Mouse (Mus musculus) brain, adult 10 weeks (tissue): ENCODE results near the gene Rps19bp1. TPM values are rescaled to one million over a fixed set of nuclear protein-coding genes. Genes with fewer than 3 reads are reported as not detected.

Source experiments
- polyA plus RNA-seq: library from polyadenylated mRNA; stranded (reverse); fragments of 350-450 nt; fragmentation: Illumina TruSeq; extraction: RNeasy Lipid Tissue Mini Kit (QIAGEN cat#74804); gene quantifications from one replicate; pipeline ENCODE4 v1.2.3, GENCODE M21; 2015; ENCODE audit warnings: low read depth, low replicate concordance

Gene Rps19bp1
- 46.0 TPM for polyA plus RNA-seq

DNA sequence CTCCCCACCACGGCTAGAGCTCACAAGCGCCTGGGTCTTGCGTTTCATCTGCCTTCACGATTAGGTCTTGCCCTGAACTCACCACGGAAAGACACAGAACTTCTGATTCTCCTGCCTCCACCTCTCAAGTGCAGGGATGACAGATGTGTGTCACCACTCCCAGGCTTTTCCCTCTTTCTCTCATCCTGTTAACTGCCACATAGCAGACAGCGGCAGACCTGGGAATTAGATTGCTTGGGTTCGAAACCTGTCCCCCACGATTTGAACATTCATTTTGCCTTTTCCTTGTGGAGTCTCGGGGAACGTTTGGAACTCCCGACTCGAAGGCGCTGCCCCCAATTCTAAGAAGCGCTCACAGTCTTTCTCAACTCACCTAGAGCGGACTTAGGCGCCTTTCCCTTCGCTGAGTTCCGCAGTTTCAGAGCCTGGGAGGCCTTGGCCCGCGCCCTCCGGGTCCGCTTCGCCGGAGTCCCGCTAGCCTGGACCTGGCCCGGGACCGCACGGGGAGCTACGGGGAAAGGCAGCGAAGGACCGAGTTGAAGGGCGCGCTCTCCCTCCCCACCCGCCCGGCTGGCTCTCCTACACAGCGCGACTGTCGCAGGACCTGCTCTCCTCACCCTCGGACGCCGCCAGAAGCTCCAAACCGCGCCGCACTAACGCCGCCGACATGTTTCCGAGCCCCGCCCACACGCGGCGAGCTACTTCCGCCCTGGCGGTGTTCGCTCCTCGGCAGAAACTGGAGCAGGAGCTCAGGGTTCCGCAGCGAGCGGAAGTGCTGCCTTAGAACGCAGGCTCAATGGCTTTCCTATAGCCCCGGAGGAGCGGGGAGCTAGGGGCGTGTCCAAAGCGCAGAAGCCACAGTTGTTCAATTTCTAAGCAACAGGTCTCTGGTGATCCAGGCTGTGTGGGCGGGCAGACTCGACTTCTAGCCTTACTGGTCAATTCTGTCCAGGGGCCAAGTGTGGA, at the start of gene Rps19bp1:
Gene Rps19bp1, minus strand, starts transcription at position 706 of the 966 bp plus-strand sequence.

DNA sequence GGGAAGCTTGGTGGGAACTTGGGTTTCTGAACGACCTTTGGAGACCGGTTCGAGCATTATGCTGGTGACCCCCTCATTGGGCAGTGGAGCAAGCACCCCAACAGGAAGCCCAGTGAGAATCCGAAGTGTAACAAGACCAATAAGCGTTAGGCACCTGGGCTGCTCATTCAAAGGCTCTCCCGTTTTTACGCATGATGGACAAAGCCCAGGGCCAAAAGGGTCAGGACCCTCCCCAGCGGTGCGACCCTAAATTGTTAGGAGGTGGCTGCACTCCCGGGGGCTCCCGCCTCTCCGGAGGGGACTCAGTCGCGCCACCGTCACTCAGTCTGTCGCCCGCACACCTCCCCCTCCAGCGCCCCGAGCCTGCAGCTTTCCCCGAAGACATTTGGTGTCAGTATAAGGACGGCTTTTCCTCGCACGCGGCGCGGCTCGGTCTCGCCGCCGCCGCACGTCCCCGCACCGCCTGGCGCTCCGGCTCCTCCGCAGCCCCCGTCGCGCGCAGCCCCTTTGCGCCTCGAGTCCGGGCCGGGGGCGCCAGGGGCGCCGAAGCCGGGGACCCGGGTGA, 22.8 kb upstream of the Rps19bp1 start, which contains the start of gene Cacna1i:
Gene Cacna1i, plus strand, starts transcription at position 388 of the 565 bp plus-strand sequence.

DNA sequence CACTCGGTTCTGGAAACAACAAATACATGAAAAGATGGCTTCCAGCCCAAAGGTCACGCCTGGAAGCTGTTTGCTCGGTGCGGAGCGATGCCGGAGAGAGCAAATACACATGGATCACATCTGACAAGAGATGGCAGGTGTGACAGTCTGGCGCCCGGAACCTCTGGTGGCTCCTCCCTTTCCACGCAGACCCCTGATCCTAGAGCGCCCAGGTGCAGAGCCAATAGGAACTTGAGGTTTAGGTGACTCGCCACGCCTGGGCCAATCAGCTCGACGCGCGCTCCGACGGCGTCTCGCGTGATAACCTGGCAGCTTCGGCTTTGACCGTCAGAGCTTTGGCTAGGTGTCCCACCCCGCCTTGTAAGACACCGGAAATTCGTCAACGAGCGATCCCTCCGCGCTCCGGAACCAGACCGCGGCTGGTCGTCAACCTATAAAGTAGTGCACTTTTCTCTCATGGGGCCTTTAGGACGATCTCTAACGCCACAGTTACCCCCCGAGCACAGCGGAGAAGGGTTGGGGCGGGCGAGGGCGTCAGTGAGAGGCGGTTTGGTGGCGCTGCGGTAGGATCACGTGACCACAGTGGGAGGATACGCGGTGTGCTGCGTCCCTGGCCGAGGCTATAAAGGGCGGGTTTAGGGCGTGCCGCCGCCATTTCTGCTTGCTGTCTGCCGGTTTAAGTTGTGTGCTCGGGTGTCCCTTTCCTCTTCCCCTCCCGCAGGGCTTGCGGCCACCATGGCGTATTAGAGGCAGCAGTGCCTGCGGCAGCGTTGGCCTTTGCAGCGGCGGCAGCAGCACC, 9.1 kb downstream of the Rps19bp1 start, which contains the start of gene Atf4:
Gene Atf4, plus strand, starts transcription at position 338 of the 799 bp plus-strand sequence.

DNA sequence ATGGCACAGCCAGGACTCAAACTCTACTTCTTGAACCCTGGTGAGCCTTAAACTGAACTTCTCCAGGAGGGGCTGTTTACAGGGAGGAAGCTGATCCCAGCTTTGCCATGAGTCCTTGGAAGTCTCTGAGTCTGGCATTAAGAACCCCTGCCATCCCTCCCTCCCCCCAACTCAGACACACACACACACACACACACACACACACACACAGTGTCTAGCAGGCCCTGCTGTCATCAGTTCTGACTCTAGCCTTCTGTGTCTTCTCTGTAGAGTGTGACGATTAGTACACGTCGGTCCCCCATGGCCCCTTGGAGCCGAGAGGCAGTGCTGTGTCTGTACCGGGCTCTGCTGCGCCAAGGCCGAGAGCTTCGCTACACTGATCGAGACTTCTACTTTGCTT, 28.6 kb downstream of the Rps19bp1 start, which contains the start of gene AC140267.1:
Gene AC140267.1, plus strand, starts transcription at position 301 of the 400 bp plus-strand sequence.

DNA sequence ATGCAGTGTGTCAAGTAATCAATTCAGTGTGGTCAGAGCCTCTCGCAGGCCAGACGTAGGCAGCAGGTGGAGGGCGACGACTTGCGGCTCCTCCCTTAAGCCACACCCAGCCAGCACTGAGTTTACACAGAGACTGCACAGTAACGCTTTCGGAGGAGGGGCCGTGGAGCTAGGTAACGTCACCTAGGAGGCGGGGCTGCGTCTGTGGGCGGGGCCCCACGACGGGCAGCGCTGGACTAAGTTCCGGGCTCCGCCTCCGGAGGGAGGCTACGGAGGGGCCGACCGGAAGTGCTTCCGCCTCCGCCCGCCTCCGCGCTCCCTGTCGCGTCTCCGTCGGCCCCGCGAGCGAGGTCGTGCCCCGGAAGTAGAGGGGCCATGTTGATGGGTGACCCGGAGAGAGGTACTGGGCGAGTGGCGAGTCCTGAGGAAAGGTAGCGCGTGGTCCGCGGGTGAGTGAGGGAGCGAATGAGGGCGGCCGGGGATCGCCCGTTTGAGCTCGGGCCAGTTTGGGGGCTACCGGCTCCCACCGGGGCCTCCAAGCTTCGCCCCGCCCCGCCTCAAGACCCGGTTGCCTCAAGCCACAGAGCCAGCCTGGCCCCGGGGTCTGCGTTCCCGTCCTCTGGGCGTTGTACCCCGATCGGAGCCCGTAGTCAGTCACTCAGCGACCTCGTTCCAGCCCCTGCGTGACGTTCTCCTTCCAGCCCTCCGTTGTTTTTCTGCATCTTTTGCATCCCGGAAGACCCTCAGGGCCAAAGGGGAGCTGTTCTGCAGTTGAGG, 30.2 kb downstream of the Rps19bp1 start, which contains the start of gene Mief1:
Gene Mief1, plus strand, starts transcription at position 286 of the 777 bp plus-strand sequence.

Other genes with a start within 250 kb of the Rps19bp1 start
- gene Pdgfb, start 249.3 kb downstream of the Rps19bp1 start, polyA plus RNA-seq = 17.7 TPM
- gene Syngr1, start 173.0 kb downstream of the Rps19bp1 start, polyA plus RNA-seq = 307 TPM
- gene Rpl3, start 172.4 kb downstream of the Rps19bp1 start, polyA plus RNA-seq = 1,138 TPM
- gene Tab1, start 131.2 kb downstream of the Rps19bp1 start, polyA plus RNA-seq = 20.6 TPM
- gene Mgat3, start 90.6 kb downstream of the Rps19bp1 start, polyA plus RNA-seq = 83.1 TPM
- gene Mief1, start 30.3 kb downstream of the Rps19bp1 start, polyA plus RNA-seq = 14.1 TPM
- gene AC140267.1, start 28.5 kb downstream of the Rps19bp1 start, polyA plus RNA-seq = not detected
- 207 TPM for gene Atf4, start 9.1 kb downstream of the Rps19bp1 start, polyA plus RNA-seq
- 30.2 TPM for gene Cacna1i, start 22.9 kb upstream of the Rps19bp1 start, polyA plus RNA-seq